Mouse (Mus musculus): ENCODE measurements around the gene Cdcp1. TPM values are rescaled to one million over a fixed set of nuclear protein-coding genes. Genes with fewer than 3 reads are reported as not detected.
A peak's percentile ranks its signal among the peaks of the same experiment; 100 is the strongest.

The Cdcp1 gene
- polyA plus RNA-seq, 1 experiment from 2014 or later = 0.05 TPM

GRCm38 (mm10) chr9:123162985-123163694 is 52.7 kb downstream of the Cdcp1 start:
- no peak overlapping the region for H3K9ac ChIP-seq
- H3K27ac ChIP-seq = no peak overlapping the region
- no peaks in the 10 kb centered on the region for H3K27me3 ChIP-seq (replicated peaks)
- 0 out of 2 replicates have a peak, but pooled peaks have one; percentile 28 for ATAC-seq (replicated peaks)
- H3K4me3 ChIP-seq = no peak overlapping the region
- no peaks in the 10 kb centered on the region for H3K9me3 ChIP-seq
- H3K4me1 ChIP-seq = no peaks in the 10 kb centered on the region
- H3K4me2 ChIP-seq = no peak overlapping the region
- no peaks in the 10 kb centered on the region for H3K36me3 ChIP-seq (replicated peaks)
- 83% methylated on average over 4 of the region's 4 CpGs for WGBS

GRCm38 (mm10) chr9:123161792-123162191 is 54.0 kb downstream of the Cdcp1 start:
- Histone ChIP-seq H3K4me3 (no peak overlapping the region), H3K9ac (no peak overlapping the region)

GRCm38 (mm10) chr9:123159330-123159729 is 56.5 kb downstream of the Cdcp1 start:
- no peaks in the 10 kb centered on the region for H3K9me3 ChIP-seq
- no peaks in the 10 kb centered on the region for H3K27me3 ChIP-seq (replicated peaks)
- H3K27ac ChIP-seq = no peak overlapping the region
- H3K36me3 ChIP-seq (replicated peaks) = no peaks in the 10 kb centered on the region
- no peak overlapping the region for H3K9ac ChIP-seq
- 57% methylated on average over 7 of the region's 7 CpGs for WGBS
- H3K4me3 ChIP-seq = no peak overlapping the region
- no peaks in the 10 kb centered on the region for H3K4me1 ChIP-seq
- ATAC-seq (replicated peaks) = no peak
- no peak overlapping the region for H3K4me2 ChIP-seq

More at GRCm38 (mm10) chr9:123161792-123162191, 54.0 kb downstream of the Cdcp1 start:
- no peaks in the 10 kb centered on the region for H3K27me3 ChIP-seq (replicated peaks)
- no peaks in the 10 kb centered on the region for H3K9me3 ChIP-seq
- no peak overlapping the region for H3K27ac ChIP-seq
- no peak overlapping the region for H3K4me2 ChIP-seq
- 74% methylated on average over 2 of the region's 2 CpGs for WGBS
- no peaks in the 10 kb centered on the region for H3K36me3 ChIP-seq (replicated peaks)
- ATAC-seq (replicated peaks) = no peak
- H3K4me1 ChIP-seq = no peaks in the 10 kb centered on the region

GRCm38 (mm10) chr9:123158125-123158836 is 57.6 kb downstream of the Cdcp1 start:
- Histone ChIP-seq H3K27ac (no peak overlapping the region), H3K9ac (no peak overlapping the region), H3K4me2 (no peak overlapping the region), H3K27me3 (replicated peaks) (no peaks in the 10 kb centered on the region), H3K4me3 (no peak overlapping the region), H3K9me3 (no peaks in the 10 kb centered on the region), H3K36me3 (replicated peaks) (no peaks in the 10 kb centered on the region), H3K4me1 (no peaks in the 10 kb centered on the region)
- ATAC-seq (replicated peaks) = no peak
- WGBS = 63% methylated on average over 8 of the region's 8 CpGs

GRCm38 (mm10) chr9:123157699-123158098 is 58.1 kb downstream of the Cdcp1 start:
- H3K4me2 ChIP-seq = no peak overlapping the region
- no peak overlapping the region for H3K9ac ChIP-seq
- ATAC-seq (replicated peaks) = no peak
- H3K4me1 ChIP-seq = no peaks in the 10 kb centered on the region
- no peak overlapping the region for H3K27ac ChIP-seq
- no peak overlapping the region for H3K4me3 ChIP-seq
- no peaks in the 10 kb centered on the region for H3K36me3 ChIP-seq (replicated peaks)
- H3K9me3 ChIP-seq = no peaks in the 10 kb centered on the region
- H3K27me3 ChIP-seq (replicated peaks) = no peaks in the 10 kb centered on the region

- Histone ChIP-seq H3K9ac (no peak overlapping the region), H3K4me3 (no peak overlapping the region; the same call in 1 of the 2 replicates), H3K27me3 (replicated peaks) (no peaks in the 10 kb centered on the region), H3K4me2 (peak overlapping the region; percentile 2; the same call in 1 of the 2 replicates), H3K36me3 (replicated peaks) (no peaks in the 10 kb centered on the region), H3K4me1 (no peaks in the 10 kb centered on the region), H3K9me3 (no peaks in the 10 kb centered on the region), H3K27ac (no peak overlapping the region)
- peak; percentile 60 for ATAC-seq (replicated peaks)
- 34% methylated on average over 30 of the region's 30 CpGs for WGBS
These were observed 58.9 kb downstream of the Cdcp1 start for GRCm38 (mm10) chr9:123156910-123157361.

GRCm38 (mm10) chr9:123153121-123153520 is 62.7 kb downstream of the Cdcp1 start:
- Histone ChIP-seq H3K9ac (no peak overlapping the region), H3K4me3 (no peak overlapping the region), H3K9me3 (no peaks in the 10 kb centered on the region), H3K4me1 (no peaks in the 10 kb centered on the region), H3K27ac (no peak overlapping the region), H3K4me2 (no peak overlapping the region), H3K27me3 (replicated peaks) (no peaks in the 10 kb centered on the region), H3K36me3 (replicated peaks) (no peaks in the 10 kb centered on the region)
- 93% methylated on average over 2 of the region's 2 CpGs for WGBS
- no peak for ATAC-seq (replicated peaks)

GRCm38 (mm10) chr9:123152026-123152425 is 63.8 kb downstream of the Cdcp1 start:
- H3K36me3 ChIP-seq (replicated peaks) = no peaks in the 10 kb centered on the region
- H3K9me3 ChIP-seq = no peaks in the 10 kb centered on the region
- no peaks in the 10 kb centered on the region for H3K4me1 ChIP-seq
- H3K9ac ChIP-seq = no peak overlapping the region
- H3K27me3 ChIP-seq (replicated peaks) = no peaks in the 10 kb centered on the region
- H3K27ac ChIP-seq = no peak overlapping the region
- H3K4me3 ChIP-seq = no peak overlapping the region
- WGBS = 77% methylated on average over 3 of the region's 3 CpGs
- H3K4me2 ChIP-seq = no peak overlapping the region
- ATAC-seq (replicated peaks) = no peak

- 55% methylated on average over 1 of the region's 1 CpGs for WGBS
- H3K9me3 ChIP-seq = no peaks in the 10 kb centered on the region
- H3K27ac ChIP-seq = no peak overlapping the region
- ATAC-seq (replicated peaks) = no peak
- no peak overlapping the region for H3K9ac ChIP-seq
- no peak overlapping the region for H3K4me2 ChIP-seq
- no peaks in the 10 kb centered on the region for H3K27me3 ChIP-seq (replicated peaks)
- no peaks in the 10 kb centered on the region for H3K4me1 ChIP-seq
- no peaks in the 10 kb centered on the region for H3K36me3 ChIP-seq (replicated peaks)
- no peak overlapping the region for H3K4me3 ChIP-seq
These were observed 64.3 kb downstream of the Cdcp1 start for GRCm38 (mm10) chr9:123151561-123151960.

- Histone ChIP-seq H3K27me3 (replicated peaks) (no peaks in the 10 kb centered on the region), H3K27ac (no peak within 1 kb of the TSS), H3K9me3 (no peaks in the 10 kb centered on the region), H3K36me3 (replicated peaks) (no peaks in the 10 kb centered on the region), H3K4me3 (no peak within 1 kb of the TSS), H3K4me2 (no peak within 1 kb of the TSS), H3K4me1 (no peaks in the 10 kb centered on the region), H3K9ac (no peak within 1 kb of the TSS)
- 83% methylated on average over 5 of the region's 5 CpGs for WGBS
- ATAC-seq (replicated peaks) = no peak
These were observed 65.4 kb downstream of the Cdcp1 start, which contains the start of gene Clec3b for GRCm38 (mm10) chr9:123150241-123151020. Gene Clec3b, plus strand, starts transcription at chr9:123150946.

- H3K4me3 ChIP-seq = no peak overlapping the region
- no peak for ATAC-seq (replicated peaks)
- no peaks in the 10 kb centered on the region for H3K36me3 ChIP-seq (replicated peaks)
- no peak overlapping the region for H3K27ac ChIP-seq
- H3K9me3 ChIP-seq = no peaks in the 10 kb centered on the region
- H3K9ac ChIP-seq = no peak overlapping the region
- H3K27me3 ChIP-seq (replicated peaks) = no peaks in the 10 kb centered on the region
- WGBS = 79% methylated on average over 5 of the region's 5 CpGs
- H3K4me1 ChIP-seq = no peaks in the 10 kb centered on the region
- no peak overlapping the region for H3K4me2 ChIP-seq
These were observed 67.4 kb downstream of the Cdcp1 start for GRCm38 (mm10) chr9:123148430-123148829.
